Mouse (Mus musculus): ENCODE results near the gene Rsad2. TPM values are rescaled to one million over a fixed set of nuclear protein-coding genes. Genes with fewer than 3 reads are reported as not detected.
"Not testable (repeated sequence)": the region's sequence is repeated elsewhere in the genome, so short reads cannot be mapped to it uniquely, and the experiment has no call there.

The Rsad2 gene
- polyA plus RNA-seq, 1 experiment from 2014 or later, result 0.89 TPM

GRCm38 (mm10) chr12:26436334-26436733 is 19.9 kb downstream of the Rsad2 start:
- ATAC-seq (ENCODE audit: low FRiP score, low TSS enrichment) (no peak), DNase-seq (ENCODE audit: low spot score) (no peak)
- Histone ChIP-seq H3K9me3 (ENCODE audit: control insufficient read depth, low read length) (no peaks in the 10 kb centered on the region), H3K27me3 (ENCODE audit: control insufficient read depth, insufficient read depth, low read length) (no peaks in the 10 kb centered on the region), H3K4me2 (replicated peaks; ENCODE audit: low read depth) (no peak overlapping the region), H3K4me3 (ENCODE audit: low read depth, low read length) (no peak overlapping the region), H3K4me1 (replicated peaks; ENCODE audit: control insufficient read depth, insufficient read depth) (no peaks in the 10 kb centered on the region), H3K27ac (replicated peaks) (no peak overlapping the region), H3K36me3 (ENCODE audit: control insufficient read depth, insufficient read depth, low read length) (no peaks in the 10 kb centered on the region), H3K9ac (ENCODE audit: low read length) (no peak overlapping the region)
- TF ChIP-seq EP300 (optimal IDR thresholded peaks at IDR 0.05) (no peak), CTCF (IDR thresholded peaks at IDR 0.05; ENCODE audit: low read depth) (no peak)
- 58% methylated on average over 4 of the region's 4 CpGs for WGBS

DNA sequence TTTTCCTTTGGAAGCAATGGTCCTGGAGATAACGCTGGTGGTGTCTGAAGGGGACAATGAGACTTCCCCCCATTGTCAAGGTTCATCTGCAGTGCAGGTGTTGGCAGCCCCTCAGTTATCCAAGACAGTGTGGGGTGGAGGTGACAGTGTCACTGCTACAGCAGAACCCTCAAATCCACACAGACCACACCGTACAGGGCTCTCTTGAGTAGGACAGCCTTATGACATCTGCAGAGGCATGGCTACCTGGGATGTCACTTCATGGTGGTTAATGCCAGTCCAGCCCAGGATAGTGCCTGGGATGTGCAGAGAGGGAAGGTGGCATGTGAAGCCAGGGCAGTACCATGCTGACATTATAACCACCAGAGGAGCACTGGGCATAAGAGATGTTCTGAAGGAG is 27.5 kb downstream of the Rsad2 start:
- not testable (repeated sequence) for H3K27me3 ChIP-seq (ENCODE audit: control insufficient read depth, insufficient read depth, low read length); H3K4me1 ChIP-seq (replicated peaks; ENCODE audit: control insufficient read depth, insufficient read depth); H3K9me3 ChIP-seq (ENCODE audit: control insufficient read depth, low read length); H3K36me3 ChIP-seq (ENCODE audit: control insufficient read depth, insufficient read depth, low read length); H3K9ac ChIP-seq (ENCODE audit: low read length); DNase-seq (ENCODE audit: low spot score); H3K4me2 ChIP-seq (replicated peaks; ENCODE audit: low read depth); H3K27ac ChIP-seq (replicated peaks); ATAC-seq (ENCODE audit: low FRiP score, low TSS enrichment); H3K4me3 ChIP-seq (ENCODE audit: low read depth, low read length)
- 79% methylated on average over 2 of the region's 2 CpGs for WGBS

GRCm38 (mm10) chr12:26424841-26425240 is 31.4 kb downstream of the Rsad2 start:
- no peaks in the 10 kb centered on the region for H3K27me3 ChIP-seq (ENCODE audit: control insufficient read depth, insufficient read depth, low read length)
- ATAC-seq (ENCODE audit: low FRiP score, low TSS enrichment) (no peak), DNase-seq (ENCODE audit: low spot score) (no peak)
- H3K9me3 ChIP-seq (ENCODE audit: control insufficient read depth, low read length), result no peaks in the 10 kb centered on the region
- no peaks in the 10 kb centered on the region for H3K36me3 ChIP-seq (ENCODE audit: control insufficient read depth, insufficient read depth, low read length)
- 81% methylated on average over 2 of the region's 2 CpGs for whole genome bisulfite sequencing
- no peak overlapping the region for H3K4me2 ChIP-seq (replicated peaks; ENCODE audit: low read depth)
- no peak overlapping the region for H3K27ac ChIP-seq (replicated peaks)
- no peak overlapping the region for H3K9ac ChIP-seq (ENCODE audit: low read length)
- TF ChIP-seq CTCF (IDR thresholded peaks at IDR 0.05; ENCODE audit: low read depth) (peak; percentile 71), EP300 (optimal IDR thresholded peaks at IDR 0.05) (no peak)
- no peaks in the 10 kb centered on the region for H3K4me1 ChIP-seq (replicated peaks; ENCODE audit: control insufficient read depth, insufficient read depth)
- no peak overlapping the region for H3K4me3 ChIP-seq (ENCODE audit: low read depth, low read length)

DNA sequence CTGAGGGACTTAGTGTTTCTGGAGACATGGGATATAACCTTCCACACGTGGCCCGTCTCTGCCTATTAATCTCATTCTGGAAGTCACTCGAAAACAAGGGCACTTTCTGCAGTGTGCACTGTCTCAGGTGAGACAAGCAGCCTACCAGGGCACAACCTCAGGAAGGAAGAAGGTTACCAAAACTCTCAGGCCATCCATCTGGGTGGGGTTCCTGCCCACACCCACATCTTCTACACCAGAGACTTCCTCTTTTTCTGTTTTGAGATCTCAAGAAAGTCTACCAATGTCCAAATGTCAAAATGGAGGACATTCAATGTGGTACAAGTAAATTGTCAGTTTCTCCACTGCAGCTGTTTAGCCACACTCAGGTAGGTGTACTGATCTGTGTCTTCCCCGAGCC is 37.9 kb downstream of the Rsad2 start:
- Histone ChIP-seq H3K27ac (replicated peaks) (no peak overlapping the region), H3K4me1 (replicated peaks; ENCODE audit: control insufficient read depth, insufficient read depth) (0 out of 2 replicates have a peak, but pooled peaks cover 3% of the 10 kb centered on the region), H3K4me3 (ENCODE audit: low read depth, low read length) (no peak overlapping the region), H3K27me3 (ENCODE audit: control insufficient read depth, insufficient read depth, low read length) (no peaks in the 10 kb centered on the region), H3K36me3 (ENCODE audit: control insufficient read depth, insufficient read depth, low read length) (no peaks in the 10 kb centered on the region), H3K9ac (ENCODE audit: low read length) (no peak overlapping the region), H3K4me2 (replicated peaks; ENCODE audit: low read depth) (no peak overlapping the region), H3K9me3 (ENCODE audit: control insufficient read depth, low read length) (no peaks in the 10 kb centered on the region)
- 79% methylated on average over 4 of the region's 4 CpGs for whole genome bisulfite sequencing
- ATAC-seq (ENCODE audit: low FRiP score, low TSS enrichment), result no peak
- no peak for DNase-seq (ENCODE audit: low spot score)
- no peak for TF ChIP-seq EP300 (optimal IDR thresholded peaks at IDR 0.05)

DNA sequence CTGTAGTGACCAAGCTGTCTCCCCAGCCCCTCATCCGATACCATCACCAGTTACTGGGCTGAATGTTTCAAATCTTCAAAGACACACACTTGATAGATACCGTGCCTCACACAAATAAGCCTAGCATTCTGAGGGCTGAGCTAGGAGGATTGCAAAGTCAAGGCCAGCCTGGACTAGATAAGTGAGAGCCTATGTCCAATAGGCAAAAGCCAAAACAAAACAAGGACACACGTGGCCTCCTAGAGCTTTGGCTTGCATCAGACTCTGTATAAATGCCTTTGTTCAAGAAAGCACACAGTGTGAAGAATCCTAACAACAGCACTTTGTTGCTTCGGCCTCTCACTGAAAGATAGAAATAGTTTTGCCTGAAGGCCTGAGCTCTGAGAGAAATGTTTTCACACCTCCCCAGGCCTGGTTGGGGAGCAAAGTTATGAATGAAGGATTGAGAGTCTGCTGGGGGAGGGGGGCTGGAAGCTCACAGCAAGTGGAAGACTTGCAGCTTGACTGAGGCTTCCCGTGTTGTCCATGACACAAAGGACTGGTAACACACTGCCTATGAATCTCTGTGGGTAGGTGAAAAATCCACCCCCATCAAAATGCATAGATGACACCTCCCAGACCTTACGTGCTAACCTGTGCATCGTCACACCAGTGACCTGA is 39.5 kb downstream of the Rsad2 start:
- DNase-seq (ENCODE audit: low spot score) (no peak), ATAC-seq (ENCODE audit: low FRiP score, low TSS enrichment) (no peak)
- Histone ChIP-seq H3K9ac (ENCODE audit: low read length) (no peak overlapping the region), H3K4me1 (replicated peaks; ENCODE audit: control insufficient read depth, insufficient read depth) (0 out of 2 replicates have a peak, but pooled peaks cover 3% of the 10 kb centered on the region), H3K4me2 (replicated peaks; ENCODE audit: low read depth) (no peak overlapping the region), H3K36me3 (ENCODE audit: control insufficient read depth, insufficient read depth, low read length) (no peaks in the 10 kb centered on the region), H3K27me3 (ENCODE audit: control insufficient read depth, insufficient read depth, low read length) (no peaks in the 10 kb centered on the region), H3K27ac (replicated peaks) (no peak overlapping the region), H3K9me3 (ENCODE audit: control insufficient read depth, low read length) (no peaks in the 10 kb centered on the region), H3K4me3 (ENCODE audit: low read depth, low read length) (no peak overlapping the region)
- no peak for TF ChIP-seq CTCF (IDR thresholded peaks at IDR 0.05; ENCODE audit: low read depth)
- no peak for TF ChIP-seq EP300 (optimal IDR thresholded peaks at IDR 0.05)
- 77% methylated on average over 7 of the region's 7 CpGs for WGBS

- Histone ChIP-seq H3K9me3 (ENCODE audit: control insufficient read depth, low read length) (no peaks in the 10 kb centered on the region), H3K27me3 (ENCODE audit: control insufficient read depth, insufficient read depth, low read length) (no peaks in the 10 kb centered on the region), H3K27ac (replicated peaks) (peak within 1 kb of the TSS; percentile 49; the same call in 1 of the 2 replicates), H3K9ac (ENCODE audit: low read length) (peak within 1 kb of the TSS; percentile 79), H3K4me1 (replicated peaks; ENCODE audit: control insufficient read depth, insufficient read depth) (0 out of 2 replicates have a peak, but pooled peaks cover 3% of the 10 kb centered on the region), H3K36me3 (ENCODE audit: control insufficient read depth, insufficient read depth, low read length) (no peaks in the 10 kb centered on the region), H3K4me2 (replicated peaks; ENCODE audit: low read depth) (peak within 1 kb of the TSS; percentile 87), H3K4me3 (ENCODE audit: low read depth, low read length) (peak within 1 kb of the TSS; percentile 94)
- TF ChIP-seq EP300 (optimal IDR thresholded peaks at IDR 0.05) (no peak), CTCF (IDR thresholded peaks at IDR 0.05; ENCODE audit: low read depth) (peak; percentile 87)
- 2% methylated on average over 37 of the region's 45 CpGs for WGBS
- peak; percentile 89 for DNase-seq (ENCODE audit: low spot score)
- ATAC-seq (ENCODE audit: low FRiP score, low TSS enrichment), result peak; percentile 86
Measured at GRCm38 (mm10) chr12:26415104-26415771, 41.0 kb downstream of the Rsad2 start, which contains the start of gene Rnf144a. Gene Rnf144a (minus strand): TSS chr12:26415254.

All from stomach, postnatal 0 days (tissue).